Mouse (Mus musculus): ENCODE data around the gene Hvcn1.
A peak's percentile ranks its signal among the peaks of the same experiment; 100 is the strongest.
"Not testable (repeated sequence)": the region's sequence is repeated elsewhere in the genome, so short reads cannot be mapped to it uniquely, and the experiment has no call there.

Hvcn1 gene

DNA sequence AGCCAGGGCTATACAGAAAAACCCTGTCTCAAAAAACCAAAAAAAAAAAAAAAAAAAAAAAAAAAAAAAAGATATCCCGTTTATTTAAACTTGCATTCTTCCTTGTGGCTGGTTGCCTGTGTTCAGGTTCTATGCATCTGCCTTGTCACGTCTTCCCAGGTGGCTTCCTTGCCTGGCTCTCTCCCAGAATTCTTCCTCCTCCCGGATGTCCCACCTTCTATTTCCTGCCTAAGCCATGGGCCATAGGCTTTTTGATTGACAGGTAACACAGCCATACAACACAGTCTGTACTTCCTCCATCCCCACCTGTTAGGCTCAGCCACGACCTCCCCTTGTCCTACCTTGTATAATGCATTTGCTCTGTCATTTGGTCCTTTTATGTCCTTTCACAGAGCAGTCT, at the start of gene Hvcn1:
Gene Hvcn1 (plus strand): TSS at position 330 of the 400 bp plus-strand sequence.
- DNase-seq (ENCODE audit: low spot score in 2 of 2), result no peak

GRCm38 (mm10) chr5:122157827-122158381, 48.7 kb upstream of the Hvcn1 start, which contains the start of gene Ppp1cc:
Gene Ppp1cc, plus strand, starts transcription at chr5:122158278.
- peak; percentile 85 to 88 for DNase-seq (ENCODE audit: low spot score in 2 of 2)

- DNase-seq (ENCODE audit: low spot score in 2 of 2), result no peak
These were observed 47.8 kb upstream of the Hvcn1 start for GRCm38 (mm10) chr5:122158557-122159515.

GRCm38 (mm10) chr5:122163194-122163593, 43.4 kb upstream of the Hvcn1 start:
- DNase-seq (ENCODE audit: low spot score in 2 of 2), result no peak

- no peak for DNase-seq (ENCODE audit: low spot score in 2 of 2)
These were observed 42.6 kb upstream of the Hvcn1 start for GRCm38 (mm10) chr5:122164011-122164410.

- peak; percentile 66 to 81 for DNase-seq (ENCODE audit: low spot score in 2 of 2)
These were observed 41.2 kb upstream of the Hvcn1 start for GRCm38 (mm10) chr5:122165233-122165915.

GRCm38 (mm10) chr5:122166636-122167161, 39.9 kb upstream of the Hvcn1 start:
- no peak for DNase-seq (ENCODE audit: low spot score in 2 of 2)

DNA sequence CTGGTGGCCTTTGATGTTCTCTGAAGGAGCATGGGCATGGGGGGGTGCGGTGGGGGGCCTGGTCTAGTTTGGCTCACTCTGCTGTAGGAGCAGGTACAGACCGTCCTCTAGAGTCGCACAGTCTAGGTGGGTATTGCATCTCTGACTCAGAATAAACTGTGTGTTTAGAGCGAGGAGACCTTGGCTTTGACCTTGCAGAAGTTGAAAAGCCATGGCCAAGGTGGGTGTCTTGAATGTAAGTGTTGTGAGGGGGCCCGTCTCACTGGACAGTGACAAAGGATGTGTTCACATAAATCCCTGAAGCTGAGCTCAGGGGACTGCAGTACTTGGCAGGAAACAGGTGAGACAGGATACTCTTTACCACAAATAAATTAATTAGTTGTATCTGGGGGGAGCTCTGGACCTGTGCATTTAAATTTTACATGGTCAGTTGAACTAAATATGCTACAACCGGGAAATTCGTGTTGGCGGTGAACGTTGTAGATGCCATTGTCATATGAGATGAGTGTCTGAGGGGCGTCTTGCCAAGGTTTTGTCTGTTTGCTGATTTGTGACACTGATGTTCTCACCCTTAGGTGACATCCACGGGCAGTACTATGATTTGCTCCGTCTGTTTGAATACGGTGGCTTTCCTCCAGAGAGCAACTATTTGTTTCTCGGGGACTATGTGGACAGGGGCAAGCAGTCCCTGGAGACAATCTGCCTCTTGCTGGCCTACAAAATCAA, 38.1 kb upstream of the Hvcn1 start:
- no peak for DNase-seq (ENCODE audit: low spot score in 2 of 2)

DNA sequence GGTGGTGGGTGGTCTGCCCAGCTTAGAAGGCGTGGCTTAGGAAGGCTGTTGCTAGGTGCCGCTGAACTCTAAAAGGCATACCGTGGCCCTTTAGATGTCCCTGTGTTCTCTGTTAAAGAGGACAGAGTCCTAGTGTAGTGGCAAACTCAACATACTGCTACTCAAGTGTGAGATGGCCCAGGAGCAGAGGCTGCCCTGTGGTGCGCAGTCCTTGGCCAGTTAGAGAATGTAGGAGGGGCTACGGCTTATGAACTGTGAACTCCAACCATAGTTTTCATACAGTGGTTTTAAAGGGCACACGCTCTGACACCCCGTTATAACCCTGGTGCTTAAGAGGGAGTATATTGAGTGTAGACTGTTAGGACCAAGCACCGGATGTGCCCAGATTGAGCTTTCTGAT, 35.5 kb upstream of the Hvcn1 start:
- no peak for DNase-seq (ENCODE audit: low spot score in 2 of 2)

- no peak for DNase-seq (ENCODE audit: low spot score in 2 of 2)
These were observed 31.2 kb upstream of the Hvcn1 start for GRCm38 (mm10) chr5:122175402-122175801.

GRCm38 (mm10) chr5:122175961-122176360, 30.6 kb upstream of the Hvcn1 start:
- DNase-seq (ENCODE audit: low spot score in 2 of 2), result no peak

GRCm38 (mm10) chr5:122176398-122176797, 30.2 kb upstream of the Hvcn1 start:
- no peak for DNase-seq (ENCODE audit: low spot score in 2 of 2)

DNA sequence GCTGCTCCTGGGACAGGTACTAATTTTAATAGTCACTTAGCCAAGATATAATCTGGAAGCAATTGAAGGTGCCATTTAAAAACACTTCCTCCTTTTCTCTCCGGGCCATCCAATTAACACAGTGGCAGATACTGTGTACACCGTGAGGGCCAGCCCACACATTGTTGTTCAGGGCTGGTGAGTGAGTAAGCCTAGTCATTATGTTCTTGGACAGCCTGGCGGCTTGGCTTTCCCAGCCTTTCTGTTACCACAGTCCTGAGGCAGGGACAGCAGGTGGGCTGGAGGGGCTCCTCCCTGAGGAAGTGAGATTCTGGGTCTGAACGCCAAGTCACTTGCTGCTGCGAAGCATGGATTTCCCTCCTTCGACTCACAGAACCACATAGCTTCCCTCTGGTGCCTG, 26.9 kb upstream of the Hvcn1 start:
- no peak for DNase-seq (ENCODE audit: low spot score in 2 of 2)

DNA sequence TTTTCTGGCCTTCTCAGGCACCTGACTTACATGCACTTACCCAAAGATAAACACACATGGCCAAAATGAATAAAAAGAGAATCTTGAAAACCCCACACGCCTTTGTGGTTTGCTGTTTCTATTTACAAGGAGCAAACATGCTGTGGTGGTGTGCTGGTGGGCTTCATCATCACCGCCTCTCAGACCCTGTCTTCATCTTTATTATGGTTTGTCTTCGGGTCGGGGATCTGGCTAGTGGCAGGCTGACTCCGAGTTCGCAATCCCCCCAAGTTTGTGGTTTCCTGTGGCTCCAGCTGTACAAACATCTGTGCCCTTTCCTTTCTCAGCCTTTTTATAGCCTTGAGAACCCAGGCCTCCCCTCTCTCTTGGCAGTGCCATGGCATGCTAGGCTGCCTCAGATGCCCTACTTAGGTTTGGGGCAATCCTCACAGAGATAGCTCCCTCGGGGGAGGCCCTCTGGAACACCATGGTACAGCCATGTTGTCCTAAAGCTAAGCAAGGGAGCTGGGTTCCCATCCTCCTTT, 22.3 kb upstream of the Hvcn1 start:
- DNase-seq (ENCODE audit: low spot score in 2 of 2), result no peak

DNA sequence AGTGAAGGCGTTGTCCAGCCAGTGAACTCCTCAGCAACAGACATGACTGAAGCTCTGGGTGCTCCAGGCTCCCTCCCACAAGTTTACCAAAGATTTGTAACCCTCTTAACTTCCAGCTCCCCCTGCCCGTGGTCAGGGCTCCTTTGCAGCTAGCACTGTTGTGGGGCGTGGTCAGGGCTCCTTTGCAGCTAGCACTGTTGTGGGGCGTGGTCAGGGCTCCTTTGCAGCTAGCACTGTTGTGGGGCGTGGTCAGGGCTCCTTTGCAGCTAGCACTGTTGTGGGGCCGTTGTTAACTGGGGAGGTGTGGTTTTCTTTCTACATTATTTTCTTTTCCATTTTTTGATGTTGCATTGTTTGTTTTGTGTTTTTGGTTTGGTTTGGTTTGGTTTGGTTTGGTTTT, 21.7 kb upstream of the Hvcn1 start:
- DNase-seq (ENCODE audit: low spot score in 2 of 2), result not testable (repeated sequence)

DNA sequence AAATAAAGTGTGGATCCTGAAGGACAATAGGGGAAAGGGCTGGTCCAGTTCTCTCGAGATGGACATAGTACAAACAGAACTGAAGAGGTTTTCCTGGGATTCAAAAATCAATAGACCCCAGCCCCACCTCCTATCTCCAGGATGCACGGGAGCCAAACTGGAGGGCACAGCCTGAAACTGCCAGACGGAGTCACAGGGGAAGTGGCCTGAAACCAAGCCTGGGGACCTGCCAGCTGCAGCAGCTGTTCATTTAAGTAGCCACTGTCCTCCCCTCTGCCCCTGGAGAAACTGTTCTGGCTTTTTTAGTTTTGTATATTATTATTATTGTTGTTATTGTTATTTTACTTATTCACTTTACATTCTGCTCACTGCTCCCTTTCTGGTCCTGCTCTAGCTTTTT, 17.5 kb upstream of the Hvcn1 start:
- no peak for DNase-seq (ENCODE audit: low spot score in 2 of 2)

- DNase-seq (ENCODE audit: low spot score in 2 of 2), result no peak
These were observed 16.1 kb upstream of the Hvcn1 start for GRCm38 (mm10) chr5:122190465-122190864.

- no peak for DNase-seq (ENCODE audit: low spot score in 2 of 2)
These were observed 15.1 kb upstream of the Hvcn1 start for GRCm38 (mm10) chr5:122191269-122192063.

GRCm38 (mm10) chr5:122192347-122192746, 14.3 kb upstream of the Hvcn1 start:
- no peak for DNase-seq (ENCODE audit: low spot score in 2 of 2)

DNA sequence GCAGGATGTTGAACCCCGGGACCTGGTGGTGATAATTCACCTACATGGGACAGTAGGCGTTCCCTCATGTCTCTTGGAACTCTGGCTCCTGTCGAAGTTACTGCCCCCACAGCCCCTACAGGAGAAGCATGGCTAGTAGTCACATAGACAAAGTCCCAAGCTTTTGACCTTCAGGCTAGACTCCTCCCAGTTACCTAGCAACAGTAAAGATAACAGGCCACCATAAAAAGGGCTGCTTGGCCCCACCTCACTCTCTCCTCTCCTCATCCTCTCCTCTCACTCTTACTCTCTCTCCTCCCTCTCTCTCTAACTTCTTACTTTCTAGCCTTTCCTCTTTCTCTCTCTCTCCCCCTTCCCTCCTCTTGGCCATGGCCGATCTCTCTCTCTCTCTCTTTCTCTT, 5.7 kb upstream of the Hvcn1 start:
- no peak for DNase-seq (ENCODE audit: low spot score in 2 of 2)

Data from frontal cortex, postnatal 36 days (tissue).